Mouse (Mus musculus) liver, adult 2 months (tissue): ENCODE data around the gene Spata13.

ENCODE experiments used
- CTCF ChIP-seq: fragments of 200-500 bp; IDR thresholded peaks from 2 replicates; pipeline ENCODE4 v1.5.1; 2011; ENCODE audit warnings: low read depth, low read length, control low read depth
- POLR2A ChIP-seq: fragments of 200-500 bp; IDR thresholded peaks from 2 replicates; pipeline ENCODE4 v1.6.1; 2011; ENCODE audit warnings: low read length, control low read depth; ENCODE audit not compliant: insufficient read depth; ENCODE audit errors: extremely low read depth

GRCm38 (mm10) chr14:60738434-60738938 is 104.7 kb downstream of the Spata13 start:
- TF ChIP-seq CTCF: no peak
- no peak for TF ChIP-seq POLR2A
